Mouse (Mus musculus) liver, adult 2 months (tissue): ENCODE measurements at regions not wholly inside any gene's neighbourhood (a gene's known extent, or its start where the extent isn't known, plus 50 kb on each side); places are given as distances from the start of the nearest gene placed in this dataset.

ENCODE experiments used
- CTCF ChIP-seq: fragments of 200-500 bp; IDR thresholded peaks from 2 replicates; pipeline ENCODE4 v1.5.1; 2011; ENCODE audit warnings: low read depth, low read length, control low read depth
- POLR2A ChIP-seq: fragments of 200-500 bp; IDR thresholded peaks from 2 replicates; pipeline ENCODE4 v1.6.1; 2011; ENCODE audit warnings: low read length, control low read depth; ENCODE audit not compliant: insufficient read depth; ENCODE audit errors: extremely low read depth

GRCm38 (mm10) chr8:125315736-125316135, 253.9 kb downstream of the Sipa1l2 start:
- TF ChIP-seq POLR2A (no peak), CTCF (no peak)
